Mouse (Mus musculus): ENCODE data around the gene Plekho1.

- no peak for TF ChIP-seq CTCF (IDR thresholded peaks at IDR 0.05; ENCODE audit: low read depth)
- no peak for TF ChIP-seq EP300 (IDR thresholded peaks at IDR 0.05; ENCODE audit: low read depth)
These were observed 26.5 kb downstream of the Plekho1 start for GRCm38 (mm10) chr3:95969277-95969676.

Measured in liver, embryonic 14.5 days (tissue).